ENCODE assay signal across 21 mouse cellular contexts in genomic region chr11:18493981-18494380, GRCm38 (mm10).
DNase-seq lines count a peak whose midpoint lies in the region; ATAC-seq and TF ChIP-seq lines count a peak whose summit lies in the region.
"Had no signal": no experiment of that assay in that cellular context is flagged by ENCODE, and none has a peak within 500 bp of the region (broad histone marks: within the 10 kb centered on the region; RNA-seq: fewer than 3 reads in every experiment).

No protein-coding gene starts in this region.

- WGBS in forebrain, postnatal 0 days = 38% methylated on average over 5 of the region's 5 CpGs

- ATAC-seq in cerebellum, adult (ENCODE audit: insufficient number of reproducible peaks, low FRiP score, low TSS enrichment) = no peak
- ATAC-seq in forebrain, postnatal 0 days = no peak
- ATAC-seq: CD4-positive, CD25-positive, alpha-beta regulatory T cell, adult 4 months; forebrain, embryonic 13.5 days; forebrain, embryonic 15.5 days had no signal

- no peak overlapping the region for H3K4me3 ChIP-seq in forebrain, postnatal 0 days (ENCODE audit: low read depth, low read length)
- H3K4me3 ChIP-seq: embryonic facial prominence, embryonic 13.5 days; embryonic facial prominence, embryonic 15.5 days; forebrain, embryonic 13.5 days; forebrain, embryonic 15.5 days had no signal

- H3K4me2 ChIP-seq in forebrain, postnatal 0 days (ENCODE audit: low read depth) = no peak overlapping the region
- H3K4me2 ChIP-seq: embryonic facial prominence, embryonic 13.5 days; embryonic facial prominence, embryonic 15.5 days; forebrain, embryonic 13.5 days; forebrain, embryonic 15.5 days had no signal

- no peak overlapping the region for H3K9ac ChIP-seq in forebrain, postnatal 0 days
- H3K9ac ChIP-seq: embryonic facial prominence, embryonic 13.5 days; embryonic facial prominence, embryonic 15.5 days; forebrain, embryonic 13.5 days; forebrain, embryonic 15.5 days had no signal

- intact Hi-C loops in left cerebral cortex, postnatal 4 days (cut with DNase I) = no loop called here
- intact Hi-C loops in left cerebral cortex, postnatal 10 days (cut with DNase I) = no loop called here

- no peak for TF ChIP-seq CTCF in forebrain, postnatal 0 days (IDR thresholded peaks at IDR 0.05; ENCODE audit: low read depth)

- DNase-seq in cerebellum, postnatal 10 days = peak; percentile 63 to 75
- peak; percentile 4 for DNase-seq in left cerebral cortex, postnatal 4 days
- DNase-seq in left cerebral cortex, postnatal 10 days (ENCODE audit: extremely low spot score in 1 of 2, low spot score in 2 of 2) = no peak
- DNase-seq in 3T3-L1 (ENCODE audit: low read depth, low spot score) = peak; percentile 50
- peak; percentile 58 for DNase-seq in Muller cell, postnatal 12 days (ENCODE audit: inconsistent ontology term)
- DNase-seq in forebrain, postnatal 0 days = no peak
- no peak for DNase-seq in right cerebral cortex, postnatal 10 days (ENCODE audit: low spot score in 2 of 2)
- DNase-seq: adrenal gland, adult 8-10 months; adrenal gland, postnatal 25 days; B cell, adult 2 months; cerebellum, adult 11-12 months; cerebellum, adult 9-11 months; embryo, embryonic 11 days had no signal

- no peaks in the 10 kb centered on the region for H3K36me3 ChIP-seq in forebrain, postnatal 0 days (ENCODE audit: insufficient read depth)
- H3K36me3 ChIP-seq: embryonic facial prominence, embryonic 13.5 days; embryonic facial prominence, embryonic 15.5 days; forebrain, embryonic 15.5 days; G1E had no signal

- H3K27ac ChIP-seq in forebrain, postnatal 0 days (ENCODE audit: low read depth, low read length) = no peak overlapping the region
- H3K27ac ChIP-seq: embryonic facial prominence, embryonic 13.5 days; embryonic facial prominence, embryonic 15.5 days; forebrain, embryonic 13.5 days; forebrain, embryonic 15.5 days had no signal

- no peaks in the 10 kb centered on the region for H3K27me3 ChIP-seq in forebrain, postnatal 0 days (ENCODE audit: insufficient read depth, low read length)
- H3K27me3 ChIP-seq: CH12.LX; embryonic facial prominence, embryonic 13.5 days; embryonic facial prominence, embryonic 15.5 days; forebrain, embryonic 13.5 days; forebrain, embryonic 15.5 days had no signal

- no peaks in the 10 kb centered on the region for H3K9me3 ChIP-seq in forebrain, postnatal 0 days (ENCODE audit: low read length)
- H3K9me3 ChIP-seq: embryonic facial prominence, embryonic 13.5 days; embryonic facial prominence, embryonic 15.5 days; forebrain, embryonic 13.5 days; forebrain, embryonic 15.5 days; G1E had no signal

- H3K4me1 ChIP-seq in forebrain, postnatal 0 days (ENCODE audit: insufficient read depth) = no peaks in the 10 kb centered on the region
- H3K4me1 ChIP-seq: embryonic facial prominence, embryonic 15.5 days; forebrain, embryonic 15.5 days had no signal

Comparison
In these comparisons a context has a peak if more than half of its experiments do, and no peak if none do; other contexts are left out.
1. DNase-seq: peak in cerebellum, postnatal 10 days (2 of 2), left cerebral cortex, postnatal 4 days (single experiment), 3T3-L1 (single experiment) and Muller cell, postnatal 12 days (single experiment); none in left cerebral cortex, postnatal 10 days (0 of 2), forebrain, postnatal 0 days (single experiment) and right cerebral cortex, postnatal 10 days (0 of 2).